Mouse (Mus musculus): Measurements from ENCODE around the gene Chrnd. TPM values are rescaled to one million over a fixed set of nuclear protein-coding genes. Genes with fewer than 3 reads are reported as not detected.

Chrnd gene
- polyA plus RNA-seq, 1 experiment from 2014 or later, result not detected

- WGBS, result under 1% methylated on average over 15 of the region's 15 CpGs
- H3K27me3 ChIP-seq (ENCODE audit: control insufficient read depth, insufficient read depth, low read length), result peaks cover 8% of the 10 kb centered on the region
- H3K4me3 ChIP-seq (ENCODE audit: low read depth, low read length), result peak overlapping the region; percentile 43
- H3K4me1 ChIP-seq (ENCODE audit: control insufficient read depth, insufficient read depth, low read length), result peaks cover 4% of the 10 kb centered on the region; the same call in 1 of the 2 replicates
- ATAC-seq (ENCODE audit: low read depth), result peak; percentile 53
- no peak overlapping the region for H3K27ac ChIP-seq (ENCODE audit: low read depth, low read length)
- H3K36me3 ChIP-seq (ENCODE audit: control insufficient read depth, insufficient read depth, low read length), result no peaks in the 10 kb centered on the region
- peak overlapping the region; percentile 52 for H3K9ac ChIP-seq (replicated peaks; ENCODE audit: low read depth, low read length)
- no peaks in the 10 kb centered on the region for H3K9me3 ChIP-seq (ENCODE audit: control insufficient read depth, low read length)
- peak overlapping the region; percentile 88 for H3K4me2 ChIP-seq (ENCODE audit: low read depth, low read length)
Observed at GRCm38 (mm10) chr1:87187037-87187355, 3.4 kb upstream of the Chrnd start.

GRCm38 (mm10) chr1:87197296-87197695, 6.9 kb downstream of the Chrnd start:
- H3K9ac ChIP-seq (replicated peaks; ENCODE audit: low read depth, low read length), result no peak overlapping the region
- H3K27me3 ChIP-seq (ENCODE audit: control insufficient read depth, insufficient read depth, low read length), result no peaks in the 10 kb centered on the region
- H3K9me3 ChIP-seq (ENCODE audit: control insufficient read depth, low read length), result no peaks in the 10 kb centered on the region
- no peak for ATAC-seq (ENCODE audit: low read depth)
- no peaks in the 10 kb centered on the region for H3K36me3 ChIP-seq (ENCODE audit: control insufficient read depth, insufficient read depth, low read length)
- no peak overlapping the region for H3K4me2 ChIP-seq (ENCODE audit: low read depth, low read length)
- H3K4me3 ChIP-seq (ENCODE audit: low read depth, low read length), result no peak overlapping the region
- no peaks in the 10 kb centered on the region for H3K4me1 ChIP-seq (ENCODE audit: control insufficient read depth, insufficient read depth, low read length)
- H3K27ac ChIP-seq (ENCODE audit: low read depth, low read length), result no peak overlapping the region
- WGBS, result 85% methylated on average over 9 of the region's 9 CpGs

GRCm38 (mm10) chr1:87198119-87199065, 8.0 kb downstream of the Chrnd start:
- no peak for ATAC-seq (ENCODE audit: low read depth)
- H3K9ac ChIP-seq (replicated peaks; ENCODE audit: low read depth, low read length), result no peak overlapping the region
- H3K4me3 ChIP-seq (ENCODE audit: low read depth, low read length), result no peak overlapping the region
- no peaks in the 10 kb centered on the region for H3K36me3 ChIP-seq (ENCODE audit: control insufficient read depth, insufficient read depth, low read length)
- H3K9me3 ChIP-seq (ENCODE audit: control insufficient read depth, low read length), result no peaks in the 10 kb centered on the region
- H3K27ac ChIP-seq (ENCODE audit: low read depth, low read length), result no peak overlapping the region
- H3K27me3 ChIP-seq (ENCODE audit: control insufficient read depth, insufficient read depth, low read length), result no peaks in the 10 kb centered on the region
- 82% methylated on average over 12 of the region's 12 CpGs for WGBS
- no peak overlapping the region for H3K4me2 ChIP-seq (ENCODE audit: low read depth, low read length)
- H3K4me1 ChIP-seq (ENCODE audit: control insufficient read depth, insufficient read depth, low read length), result no peaks in the 10 kb centered on the region

- no peaks in the 10 kb centered on the region for H3K36me3 ChIP-seq (ENCODE audit: control insufficient read depth, insufficient read depth, low read length)
- H3K27me3 ChIP-seq (ENCODE audit: control insufficient read depth, insufficient read depth, low read length), result no peaks in the 10 kb centered on the region
- H3K4me3 ChIP-seq (ENCODE audit: low read depth, low read length), result no peak overlapping the region
- no peak overlapping the region for H3K27ac ChIP-seq (ENCODE audit: low read depth, low read length)
- no peak for ATAC-seq (ENCODE audit: low read depth)
- WGBS, result 71% methylated on average over 2 of the region's 2 CpGs
- H3K9me3 ChIP-seq (ENCODE audit: control insufficient read depth, low read length), result no peaks in the 10 kb centered on the region
- H3K9ac ChIP-seq (replicated peaks; ENCODE audit: low read depth, low read length), result no peak overlapping the region
- no peak overlapping the region for H3K4me2 ChIP-seq (ENCODE audit: low read depth, low read length)
- H3K4me1 ChIP-seq (ENCODE audit: control insufficient read depth, insufficient read depth, low read length), result no peaks in the 10 kb centered on the region
Observed at GRCm38 (mm10) chr1:87200811-87201210, 10.4 kb downstream of the Chrnd start.

GRCm38 (mm10) chr1:87201848-87202247, 11.4 kb downstream of the Chrnd start:
- H3K4me2 ChIP-seq (ENCODE audit: low read depth, low read length), result no peak overlapping the region
- H3K9me3 ChIP-seq (ENCODE audit: control insufficient read depth, low read length), result no peaks in the 10 kb centered on the region
- WGBS, result 40% methylated on average over 1 of the region's 1 CpGs
- ATAC-seq (ENCODE audit: low read depth), result no peak
- no peak overlapping the region for H3K9ac ChIP-seq (replicated peaks; ENCODE audit: low read depth, low read length)
- no peaks in the 10 kb centered on the region for H3K27me3 ChIP-seq (ENCODE audit: control insufficient read depth, insufficient read depth, low read length)
- no peak overlapping the region for H3K4me3 ChIP-seq (ENCODE audit: low read depth, low read length)
- no peak overlapping the region for H3K27ac ChIP-seq (ENCODE audit: low read depth, low read length)
- no peaks in the 10 kb centered on the region for H3K36me3 ChIP-seq (ENCODE audit: control insufficient read depth, insufficient read depth, low read length)
- H3K4me1 ChIP-seq (ENCODE audit: control insufficient read depth, insufficient read depth, low read length), result no peaks in the 10 kb centered on the region

- WGBS, result 84% methylated on average over 5 of the region's 5 CpGs
- no peak overlapping the region for H3K27ac ChIP-seq (ENCODE audit: low read depth, low read length)
- H3K27me3 ChIP-seq (ENCODE audit: control insufficient read depth, insufficient read depth, low read length), result no peaks in the 10 kb centered on the region
- H3K4me3 ChIP-seq (ENCODE audit: low read depth, low read length), result no peak overlapping the region
- no peaks in the 10 kb centered on the region for H3K36me3 ChIP-seq (ENCODE audit: control insufficient read depth, insufficient read depth, low read length)
- no peak overlapping the region for H3K9ac ChIP-seq (replicated peaks; ENCODE audit: low read depth, low read length)
- no peak for ATAC-seq (ENCODE audit: low read depth)
- H3K4me1 ChIP-seq (ENCODE audit: control insufficient read depth, insufficient read depth, low read length), result no peaks in the 10 kb centered on the region
- H3K9me3 ChIP-seq (ENCODE audit: control insufficient read depth, low read length), result no peaks in the 10 kb centered on the region
- H3K4me2 ChIP-seq (ENCODE audit: low read depth, low read length), result no peak overlapping the region
Observed at GRCm38 (mm10) chr1:87203779-87204178, 13.4 kb downstream of the Chrnd start.

- no peak for ATAC-seq (ENCODE audit: low read depth)
Observed at GRCm38 (mm10) chr1:87204465-87204864, 14.1 kb downstream of the Chrnd start, which contains the start of gene Chrng. Gene Chrng, plus strand, starts transcription at chr1:87204657.

GRCm38 (mm10) chr1:87205038-87205437, 14.6 kb downstream of the Chrnd start:
- no peak overlapping the region for H3K4me3 ChIP-seq (ENCODE audit: low read depth, low read length)
- 63% methylated on average over 6 of the region's 6 CpGs for WGBS
- no peak overlapping the region for H3K9ac ChIP-seq (replicated peaks; ENCODE audit: low read depth, low read length)
- no peak for ATAC-seq (ENCODE audit: low read depth)
- H3K36me3 ChIP-seq (ENCODE audit: control insufficient read depth, insufficient read depth, low read length), result no peaks in the 10 kb centered on the region
- H3K4me1 ChIP-seq (ENCODE audit: control insufficient read depth, insufficient read depth, low read length), result no peaks in the 10 kb centered on the region
- H3K27me3 ChIP-seq (ENCODE audit: control insufficient read depth, insufficient read depth, low read length), result no peaks in the 10 kb centered on the region
- H3K9me3 ChIP-seq (ENCODE audit: control insufficient read depth, low read length), result no peaks in the 10 kb centered on the region
- no peak overlapping the region for H3K4me2 ChIP-seq (ENCODE audit: low read depth, low read length)
- no peak overlapping the region for H3K27ac ChIP-seq (ENCODE audit: low read depth, low read length)

More at GRCm38 (mm10) chr1:87204465-87204864, 14.1 kb downstream of the Chrnd start, which contains the start of gene Chrng:
- Histone ChIP-seq H3K9ac (replicated peaks; ENCODE audit: low read depth, low read length) (no peak within 1 kb of the TSS), H3K9me3 (ENCODE audit: control insufficient read depth, low read length) (no peaks in the 10 kb centered on the region), H3K4me3 (ENCODE audit: low read depth, low read length) (no peak within 1 kb of the TSS), H3K36me3 (ENCODE audit: control insufficient read depth, insufficient read depth, low read length) (no peaks in the 10 kb centered on the region), H3K27me3 (ENCODE audit: control insufficient read depth, insufficient read depth, low read length) (no peaks in the 10 kb centered on the region), H3K4me2 (ENCODE audit: low read depth, low read length) (no peak within 1 kb of the TSS), H3K4me1 (ENCODE audit: control insufficient read depth, insufficient read depth, low read length) (no peaks in the 10 kb centered on the region), H3K27ac (ENCODE audit: low read depth, low read length) (no peak within 1 kb of the TSS)
- WGBS, result 91% methylated on average over 7 of the region's 7 CpGs

GRCm38 (mm10) chr1:87205502-87205901, 15.1 kb downstream of the Chrnd start:
- 56% methylated on average over 3 of the region's 3 CpGs for WGBS
- no peak for ATAC-seq (ENCODE audit: low read depth)
- no peaks in the 10 kb centered on the region for H3K9me3 ChIP-seq (ENCODE audit: control insufficient read depth, low read length)

More at GRCm38 (mm10) chr1:87205502-87205901, 15.1 kb downstream of the Chrnd start:
- Histone ChIP-seq H3K4me2 (ENCODE audit: low read depth, low read length) (no peak overlapping the region), H3K27me3 (ENCODE audit: control insufficient read depth, insufficient read depth, low read length) (no peaks in the 10 kb centered on the region), H3K27ac (ENCODE audit: low read depth, low read length) (no peak overlapping the region), H3K9ac (replicated peaks; ENCODE audit: low read depth, low read length) (no peak overlapping the region), H3K4me3 (ENCODE audit: low read depth, low read length) (no peak overlapping the region), H3K4me1 (ENCODE audit: control insufficient read depth, insufficient read depth, low read length) (no peaks in the 10 kb centered on the region), H3K36me3 (ENCODE audit: control insufficient read depth, insufficient read depth, low read length) (no peaks in the 10 kb centered on the region)
